Mouse (Mus musculus): ENCODE data around the gene Clcnkb. TPM values are rescaled to one million over a fixed set of nuclear protein-coding genes. Genes with fewer than 3 reads are reported as not detected.

The Clcnkb gene
- polyA plus RNA-seq, 1 experiment: not detected

- peak overlapping the region; percentile 97 for H3K4me3 ChIP-seq (ENCODE audit: insufficient read depth, low read depth, low read length)
- TF ChIP-seq POLR2A (IDR thresholded peaks at IDR 0.05; ENCODE audit: insufficient read depth, low read depth, low read length) (no peak), CTCF (IDR thresholded peaks at IDR 0.05; ENCODE audit: insufficient read depth, low read depth, low read length) (no peak)
- H3K4me1 ChIP-seq (ENCODE audit: control insufficient read depth, insufficient read depth, low read length): peaks cover 12% of the 10 kb centered on the region
- H3K27ac ChIP-seq (ENCODE audit: insufficient read depth, low read depth, low read length): no peak overlapping the region
- WGBS: 42% methylated on average over 11 of the region's 11 CpGs
Measured at GRCm38 (mm10) chr4:141443641-141444429, 28.0 kb upstream of the Clcnkb start.

- TF ChIP-seq CTCF (IDR thresholded peaks at IDR 0.05; ENCODE audit: insufficient read depth, low read depth, low read length): no peak
- H3K4me3 ChIP-seq (ENCODE audit: insufficient read depth, low read depth, low read length): no peak overlapping the region
- peaks cover 4% of the 10 kb centered on the region; the same call in 1 of the 2 replicates for H3K4me1 ChIP-seq (ENCODE audit: control insufficient read depth, insufficient read depth, low read length)
Measured at GRCm38 (mm10) chr4:141440877-141441276, 25.1 kb upstream of the Clcnkb start.

GRCm38 (mm10) chr4:141439083-141439803, 23.4 kb upstream of the Clcnkb start:
- H3K27ac ChIP-seq (ENCODE audit: insufficient read depth, low read depth, low read length): no peak overlapping the region
- TF ChIP-seq CTCF (IDR thresholded peaks at IDR 0.05; ENCODE audit: insufficient read depth, low read depth, low read length) (no peak), POLR2A (IDR thresholded peaks at IDR 0.05; ENCODE audit: insufficient read depth, low read depth, low read length) (no peak)
- no peaks in the 10 kb centered on the region; the same call in 1 of the 2 replicates for H3K4me1 ChIP-seq (ENCODE audit: control insufficient read depth, insufficient read depth, low read length)
- no peak overlapping the region for H3K4me3 ChIP-seq (ENCODE audit: insufficient read depth, low read depth, low read length)
- WGBS: 81% methylated on average over 12 of the region's 12 CpGs

More at GRCm38 (mm10) chr4:141440877-141441276, 25.1 kb upstream of the Clcnkb start:
- H3K27ac ChIP-seq (ENCODE audit: insufficient read depth, low read depth, low read length): no peak overlapping the region

GRCm38 (mm10) chr4:141435974-141436373, 20.2 kb upstream of the Clcnkb start, which contains the start of gene Srarp:
Gene Srarp (minus strand): TSS chr4:141436105.
- TF ChIP-seq CTCF (IDR thresholded peaks at IDR 0.05; ENCODE audit: insufficient read depth, low read depth, low read length): no peak
- TF ChIP-seq POLR2A (IDR thresholded peaks at IDR 0.05; ENCODE audit: insufficient read depth, low read depth, low read length): no peak
- no peaks in the 10 kb centered on the region for H3K4me1 ChIP-seq (ENCODE audit: control insufficient read depth, insufficient read depth, low read length)
- no peak within 1 kb of the TSS for H3K27ac ChIP-seq (ENCODE audit: insufficient read depth, low read depth, low read length)
- WGBS: 89% methylated on average over 1 of the region's 1 CpGs
- H3K4me3 ChIP-seq (ENCODE audit: insufficient read depth, low read depth, low read length): no peak within 1 kb of the TSS

GRCm38 (mm10) chr4:141433191-141433590, 17.4 kb upstream of the Clcnkb start:
- no peak overlapping the region for H3K4me3 ChIP-seq (ENCODE audit: insufficient read depth, low read depth, low read length)
- no peaks in the 10 kb centered on the region for H3K4me1 ChIP-seq (ENCODE audit: control insufficient read depth, insufficient read depth, low read length)
- no peak for TF ChIP-seq POLR2A (IDR thresholded peaks at IDR 0.05; ENCODE audit: insufficient read depth, low read depth, low read length)
- TF ChIP-seq CTCF (IDR thresholded peaks at IDR 0.05; ENCODE audit: insufficient read depth, low read depth, low read length): no peak
- H3K27ac ChIP-seq (ENCODE audit: insufficient read depth, low read depth, low read length): no peak overlapping the region
- WGBS: 82% methylated on average over 18 of the region's 18 CpGs

GRCm38 (mm10) chr4:141432666-141433065, 16.9 kb upstream of the Clcnkb start:
- Histone ChIP-seq H3K27ac (ENCODE audit: insufficient read depth, low read depth, low read length) (no peak overlapping the region), H3K4me3 (ENCODE audit: insufficient read depth, low read depth, low read length) (no peak overlapping the region), H3K4me1 (ENCODE audit: control insufficient read depth, insufficient read depth, low read length) (no peaks in the 10 kb centered on the region)
- no peak for TF ChIP-seq POLR2A (IDR thresholded peaks at IDR 0.05; ENCODE audit: insufficient read depth, low read depth, low read length)
- no peak for TF ChIP-seq CTCF (IDR thresholded peaks at IDR 0.05; ENCODE audit: insufficient read depth, low read depth, low read length)
- 36% methylated on average over 14 of the region's 14 CpGs for WGBS

- WGBS: 47% methylated on average over 9 of the region's 9 CpGs
- Histone ChIP-seq H3K4me3 (ENCODE audit: insufficient read depth, low read depth, low read length) (no peak overlapping the region), H3K4me1 (ENCODE audit: control insufficient read depth, insufficient read depth, low read length) (peaks cover 12% of the 10 kb centered on the region), H3K27ac (ENCODE audit: insufficient read depth, low read depth, low read length) (no peak overlapping the region)
- TF ChIP-seq POLR2A (IDR thresholded peaks at IDR 0.05; ENCODE audit: insufficient read depth, low read depth, low read length) (no peak), CTCF (IDR thresholded peaks at IDR 0.05; ENCODE audit: insufficient read depth, low read depth, low read length) (no peak)
Measured at GRCm38 (mm10) chr4:141430997-141431396, 15.2 kb upstream of the Clcnkb start.

- peaks cover 20% of the 10 kb centered on the region for H3K4me1 ChIP-seq (ENCODE audit: control insufficient read depth, insufficient read depth, low read length)
- peak; percentile 30; the same call in 1 of the 2 replicates for TF ChIP-seq CTCF (IDR thresholded peaks at IDR 0.05; ENCODE audit: insufficient read depth, low read depth, low read length)
- no peak for TF ChIP-seq POLR2A (IDR thresholded peaks at IDR 0.05; ENCODE audit: insufficient read depth, low read depth, low read length)
- H3K27ac ChIP-seq (ENCODE audit: insufficient read depth, low read depth, low read length): no peak overlapping the region
- 65% methylated on average over 9 of the region's 9 CpGs for WGBS
- H3K4me3 ChIP-seq (ENCODE audit: insufficient read depth, low read depth, low read length): no peak overlapping the region
Measured at GRCm38 (mm10) chr4:141429847-141430246, 14.0 kb upstream of the Clcnkb start.

- TF ChIP-seq CTCF (IDR thresholded peaks at IDR 0.05; ENCODE audit: insufficient read depth, low read depth, low read length): no peak
- TF ChIP-seq POLR2A (IDR thresholded peaks at IDR 0.05; ENCODE audit: insufficient read depth, low read depth, low read length): no peak
- 84% methylated on average over 6 of the region's 6 CpGs for WGBS
- H3K27ac ChIP-seq (ENCODE audit: insufficient read depth, low read depth, low read length): no peak overlapping the region
- H3K4me3 ChIP-seq (ENCODE audit: insufficient read depth, low read depth, low read length): no peak overlapping the region
- peaks cover 25% of the 10 kb centered on the region for H3K4me1 ChIP-seq (ENCODE audit: control insufficient read depth, insufficient read depth, low read length)
Measured at GRCm38 (mm10) chr4:141429381-141429780, 13.6 kb upstream of the Clcnkb start.
